Mouse (Mus musculus): ENCODE measurements around the gene P3h4.

GRCm38 (mm10) chr11:100437901-100438300, 23.3 kb upstream of the P3h4 start:
- no peak for TF ChIP-seq CTCF (IDR thresholded peaks at IDR 0.05; ENCODE audit: low read depth)
- no peak for TF ChIP-seq EP300 (IDR thresholded peaks at IDR 0.05; ENCODE audit: low read depth)

Data from liver, embryonic 14.5 days (tissue).